Mouse (Mus musculus) CH12.LX (cell line): ENCODE data around the gene Cc2d2a.

Source experiments
- CTCF ChIP-seq, 2 experiments: IDR thresholded peaks in 1 of 2; conservative IDR thresholded peaks in 1 of 2; 2 replicates each; pipeline ENCODE4 v1.5.1; 2011 to 2012; ENCODE audit warnings: low read depth in 2 of 2, low read length in 2 of 2, improper control_type of control experiment in 1 of 2, inconsistent platforms in 1 of 2, mild to moderate bottlenecking in 1 of 2, moderate library complexity in 1 of 2
- EP300 ChIP-seq: IDR thresholded peaks from 2 replicates; pipeline ENCODE4 v1.6.1; 2011; ENCODE audit warnings: low read length, improper control_type of control experiment
- JUND ChIP-seq: conservative IDR thresholded peaks from 2 replicates; pipeline ENCODE4 v1.6.1; 2011; ENCODE audit warnings: low read depth, low read length, improper control_type of control experiment

DNA sequence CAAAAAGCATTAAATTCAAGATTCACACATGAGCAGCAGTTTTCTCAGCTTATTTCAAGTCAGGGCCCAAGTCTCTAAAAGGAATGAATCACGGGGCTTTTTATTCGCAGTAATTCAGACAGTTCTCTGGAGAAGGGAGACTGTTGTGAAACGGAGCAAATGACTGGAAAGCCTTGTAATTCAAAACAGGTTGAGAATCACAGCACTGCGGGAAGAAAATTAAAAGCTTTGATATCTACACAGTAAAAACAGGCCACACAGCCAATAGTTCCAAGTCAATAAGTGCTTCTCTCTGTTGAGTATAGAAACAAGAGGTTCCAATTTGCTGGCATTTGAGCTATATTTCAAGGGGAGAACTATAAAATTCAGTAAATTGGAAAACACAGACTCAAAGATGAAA is 17.1 kb upstream of the Cc2d2a start:
- TF ChIP-seq CTCF (conservative IDR thresholded peaks at IDR 0.05 in 1 of 2, IDR thresholded peaks at IDR 0.05 in 1 of 2; ENCODE audit: low read depth in 2 of 2, low read length in 2 of 2): no peak
- TF ChIP-seq EP300: no peak
- TF ChIP-seq JUND: no peak
